Mouse (Mus musculus) layer of hippocampus, adult 9-11 months (tissue): Measurements from ENCODE around the gene Fam76b.

Experiments used
- DNase-seq: peaks from one replicate; pipeline ENCODE4 v3.0.0; 2022

The Fam76b gene

GRCm38 (mm10) chr9:13874359-13874758 lies 46.8 kb downstream of the Fam76b start:
- DNase-seq, result no peak

- no peak for DNase-seq
These were observed 47.8 kb downstream of the Fam76b start for GRCm38 (mm10) chr9:13875340-13875739.

- DNase-seq, result no peak
These were observed 53.2 kb downstream of the Fam76b start for GRCm38 (mm10) chr9:13880761-13881160.

- DNase-seq, result no peak
These were observed 55.0 kb downstream of the Fam76b start for GRCm38 (mm10) chr9:13882478-13882877.

- no peak for DNase-seq
These were observed 61.5 kb downstream of the Fam76b start for GRCm38 (mm10) chr9:13888981-13889380.

GRCm38 (mm10) chr9:13889657-13890056 lies 62.1 kb downstream of the Fam76b start:
- peak; percentile 56 for DNase-seq

GRCm38 (mm10) chr9:13890171-13890570 lies 62.7 kb downstream of the Fam76b start:
- DNase-seq, result no peak

- no peak for DNase-seq
These were observed 64.4 kb downstream of the Fam76b start for GRCm38 (mm10) chr9:13891888-13892287.

- no peak for DNase-seq
These were observed 65.5 kb downstream of the Fam76b start for GRCm38 (mm10) chr9:13893044-13893443.

- peak; percentile 38 for DNase-seq
These were observed 67.0 kb downstream of the Fam76b start for GRCm38 (mm10) chr9:13894491-13894890.

GRCm38 (mm10) chr9:13894936-13895335 lies 67.4 kb downstream of the Fam76b start:
- no peak for DNase-seq

GRCm38 (mm10) chr9:13896055-13896454 lies 68.5 kb downstream of the Fam76b start:
- peak; percentile 85 for DNase-seq

- DNase-seq, result peak; percentile 70
These were observed 71.2 kb downstream of the Fam76b start for GRCm38 (mm10) chr9:13898510-13899305.

- no peak for DNase-seq
These were observed 74.5 kb downstream of the Fam76b start for GRCm38 (mm10) chr9:13902030-13902429.

GRCm38 (mm10) chr9:13904091-13904779 lies 76.7 kb downstream of the Fam76b start:
- no peak for DNase-seq
